Mouse (Mus musculus) CH12.LX (cell line): ENCODE measurements around the gene Tgfbi. TPM values are rescaled to one million over a fixed set of nuclear protein-coding genes. Genes with fewer than 3 reads are reported as not detected.

Experiments used
- DNase-seq: peaks from one replicate; pipeline ENCODE4 v3.0.0-alpha.2; 2013; ENCODE audit errors: extremely low read depth
- H3K27ac ChIP-seq: 2 replicates; pipeline ENCODE4 v1.5.1; 2012; ENCODE audit warnings: low read depth, mild to moderate bottlenecking, control low read depth, moderate library complexity; ENCODE audit not compliant: insufficient read depth
- H3K27me3 ChIP-seq: replicated peaks from 2 replicates; pipeline ENCODE3; 2012; ENCODE audit warnings: inconsistent platforms
- H3K36me3 ChIP-seq, 2 experiments: replicated peaks in 1 of 2; 2 replicates each; pipeline versions ENCODE3 to v1.6.1; 2012; ENCODE audit warnings: inconsistent platforms in 1 of 2, low read length in 1 of 2, mild to moderate bottlenecking in 1 of 2, mixed read lengths in 1 of 2, moderate library complexity in 1 of 2; ENCODE audit not compliant: control insufficient read depth in 1 of 2, insufficient read depth in 1 of 2
- H3K4me1 ChIP-seq, 2 experiments: 2 replicates each; pipeline ENCODE4 v1.6.1; 2012; ENCODE audit warnings: inconsistent platforms in 1 of 2, moderate library complexity in 1 of 2; ENCODE audit not compliant: insufficient read depth in 2 of 2, control insufficient read depth in 1 of 2
- H3K4me2 ChIP-seq: 2 replicates; pipeline ENCODE4 v1.6.1; 2012; ENCODE audit warnings: low read depth, mild to moderate bottlenecking, control low read depth; ENCODE audit not compliant: poor library complexity, insufficient read depth, severe bottlenecking
- H3K4me3 ChIP-seq, 3 experiments: fragments of 150-350 bp in 1 of 3; sonication (generic) in 1 of 3; replicated peaks in 1 of 3; 2 replicates each; pipeline versions ENCODE3 to v1.5.1; 2011 to 2012; ENCODE audit warnings: low read depth in 2 of 3, low read length in 2 of 3, mild to moderate bottlenecking in 2 of 3, moderate library complexity in 2 of 3, control low read depth in 1 of 3, improper control_type of control experiment in 1 of 3, inconsistent platforms in 1 of 3, mixed read lengths in 1 of 3; ENCODE audit not compliant: poor library complexity in 1 of 3
- H3K79me2 ChIP-seq: replicated peaks from 2 replicates; pipeline ENCODE4 v1.6.1; 2012; ENCODE audit warnings: mild to moderate bottlenecking, moderate library complexity; ENCODE audit not compliant: control insufficient read depth, poor library complexity, insufficient read depth, severe bottlenecking; ENCODE audit errors: extremely low read depth
- H3K9ac ChIP-seq: 2 replicates; pipeline ENCODE4 v1.6.1; 2012; ENCODE audit warnings: low read depth, mild to moderate bottlenecking, control low read depth, moderate library complexity; ENCODE audit not compliant: insufficient read depth
- H3K9me3 ChIP-seq: replicated peaks from 2 replicates; pipeline ENCODE3; 2012; ENCODE audit warnings: low read length, inconsistent platforms, mixed read lengths
- CHD2 ChIP-seq: IDR thresholded peaks from 2 replicates; pipeline ENCODE4 v1.6.1; 2011; ENCODE audit warnings: low read length, improper control_type of control experiment
- E2F4 ChIP-seq: IDR thresholded peaks from 2 replicates; pipeline ENCODE4 v1.6.1; 2011; ENCODE audit warnings: low read depth, low read length, improper control_type of control experiment; ENCODE audit not compliant: insufficient replicate concordance
- ELF1 ChIP-seq: IDR thresholded peaks from 2 replicates; pipeline ENCODE4 v1.6.1; 2014; ENCODE audit warnings: low read depth, mild to moderate bottlenecking, inconsistent platforms, low read length, improper control_type of control experiment
- ETS1 ChIP-seq: conservative IDR thresholded peaks from 2 replicates; pipeline ENCODE4 v1.6.1; 2012; ENCODE audit warnings: low read depth, mild to moderate bottlenecking, inconsistent platforms, low read length, improper control_type of control experiment, moderate library complexity
- HCFC1 ChIP-seq: IDR thresholded peaks from 2 replicates; pipeline ENCODE4 v1.6.1; 2012; ENCODE audit warnings: low read depth, mild to moderate bottlenecking, inconsistent platforms, low read length, improper control_type of control experiment
- JUN ChIP-seq: IDR thresholded peaks from 2 replicates; pipeline ENCODE4 v1.6.1; 2011; ENCODE audit warnings: low read depth, mild to moderate bottlenecking, low read length, improper control_type of control experiment, moderate library complexity; ENCODE audit not compliant: insufficient read depth
- MAFK ChIP-seq: IDR thresholded peaks from 2 replicates; pipeline ENCODE4 v1.6.1; 2011; ENCODE audit warnings: low read length, improper control_type of control experiment; ENCODE audit not compliant: insufficient replicate concordance
- MAZ ChIP-seq: IDR thresholded peaks from 2 replicates; pipeline ENCODE4 v1.6.1; 2012; ENCODE audit warnings: low read depth, mild to moderate bottlenecking, inconsistent platforms, low read length, improper control_type of control experiment, moderate library complexity
- MEF2A ChIP-seq: IDR thresholded peaks from 2 replicates; pipeline ENCODE4 v1.6.1; 2014; ENCODE audit warnings: low read depth, mild to moderate bottlenecking, inconsistent platforms, low read length, improper control_type of control experiment, borderline replicate concordance
- MXI1 ChIP-seq: IDR thresholded peaks from 2 replicates; pipeline ENCODE4 v1.6.1; 2011; ENCODE audit warnings: mild to moderate bottlenecking, low read depth, low read length, improper control_type of control experiment
- NELFE ChIP-seq: IDR thresholded peaks from 2 replicates; pipeline ENCODE4 v1.6.1; 2011; ENCODE audit warnings: low read depth, low read length, improper control_type of control experiment
- NRF1 ChIP-seq: IDR thresholded peaks from 2 replicates; pipeline ENCODE4 v1.6.1; 2014; ENCODE audit warnings: low read depth, mild to moderate bottlenecking, inconsistent platforms, low read length, improper control_type of control experiment, moderate library complexity
- SIN3A ChIP-seq: IDR thresholded peaks from 2 replicates; pipeline ENCODE4 v1.6.1; 2012; ENCODE audit warnings: low read length, improper control_type of control experiment, inconsistent platforms
- SMC3 ChIP-seq: IDR thresholded peaks from 2 replicates; pipeline ENCODE4 v1.6.1; 2011; ENCODE audit warnings: low read depth, low read length, improper control_type of control experiment
- TBP ChIP-seq: conservative IDR thresholded peaks from 2 replicates; pipeline ENCODE4 v1.6.1; 2011; ENCODE audit warnings: low read depth, low read length, improper control_type of control experiment
- USF2 ChIP-seq: conservative IDR thresholded peaks from 2 replicates; pipeline ENCODE4 v1.6.1; 2011; ENCODE audit warnings: low read depth, low read length, improper control_type of control experiment
- ZKSCAN1 ChIP-seq: IDR thresholded peaks from 2 replicates; pipeline ENCODE4 v1.6.1; 2012; ENCODE audit warnings: low read depth, inconsistent platforms, low read length, improper control_type of control experiment, borderline replicate concordance
- dilution Hi-C: fragments of 300-500 bp; cut with MboI; formaldehyde crosslinking; loops from 2 replicates; pipeline ENCODE4 v1.14.3; 2020; ENCODE audit warnings: low sequenced_read_pairs; ENCODE audit not compliant: extremely low pct_unique_long_range_greater_than_20kb, extremely low pct_ligation_motif_present
- in situ Hi-C: fragments of 300-500 bp; cut with MboI; formaldehyde crosslinking; loops from 3 replicates; pipeline ENCODE4 v1.14.3; 2019; ENCODE audit warnings: low sequenced_read_pairs, low pct_ligation_motif_present, low pct_unique_long_range_greater_than_20kb, mixed read lengths
- polyA plus RNA-seq: library from polyadenylated mRNA; unstranded; fragments of >175 nt; gene quantifications from 2 replicates; pipeline ENCODE4 v1.2.1, GENCODE M21; 2012; ENCODE audit warnings: low read depth; ENCODE audit not compliant: insufficient read length
- total RNA-seq, 2 experiments: library from RNA; depleted of rRNA; stranded (reverse); fragments of 300-350 nt in 1 of 2; fragments of >200 nt in 1 of 2; gene quantifications; 2 replicates each; pipeline ENCODE4 v1.2.3; 2012 to 2014

The Tgfbi gene
- total and polyA plus RNA-seq, 3 experiments = not detected

DNA sequence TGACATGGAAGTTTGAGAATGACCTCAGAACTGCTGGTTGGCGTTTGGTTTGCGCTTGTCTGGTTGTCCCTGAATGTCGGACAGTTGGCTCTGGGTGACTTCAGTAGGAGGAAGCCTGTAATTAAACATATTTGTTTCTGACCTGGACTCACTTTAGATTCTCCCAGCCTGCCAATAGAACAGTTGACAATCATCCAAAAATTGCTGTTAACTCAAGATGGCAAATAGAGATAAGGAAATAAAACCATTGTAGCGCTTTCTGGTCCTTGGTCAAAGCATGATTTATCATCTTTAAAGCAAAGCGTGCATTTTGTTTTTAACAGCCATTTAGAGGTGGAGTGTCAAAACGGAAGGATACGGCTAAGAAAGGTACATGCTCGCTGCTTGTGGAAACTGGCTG lies 37.7 kb upstream of the Tgfbi start:
- Histone ChIP-seq H3K9me3 (no peaks in the 10 kb centered on the region), H3K79me2 (no peaks in the 10 kb centered on the region), H3K36me3 (no peaks in the 10 kb centered on the region), H3K27ac (no peak overlapping the region), H3K4me2 (no peak overlapping the region), H3K9ac (no peak overlapping the region), H3K4me1 (no peaks in the 10 kb centered on the region), H3K27me3 (peaks cover 78% of the 10 kb centered on the region), H3K4me3 (no peak overlapping the region)
- dilution Hi-C loops = no loop called here
- DNase-seq = no peak
- TF ChIP-seq SIN3A (no peak), MEF2A (no peak), MXI1 (no peak), SMC3 (no peak), NELFE (no peak), MAZ (no peak), MAFK (no peak), ZKSCAN1 (no peak), ETS1 (no peak), USF2 (no peak), TBP (no peak)
- in situ Hi-C loops = no loop called here

- Histone ChIP-seq H3K4me1 (peaks cover 0 to 4% of the 10 kb centered on the region in 2 experiments; a peak in 1 of 4 replicates), H3K27me3 (peaks cover 78% of the 10 kb centered on the region), H3K27ac (no peak overlapping the region), H3K9ac (no peak overlapping the region), H3K4me2 (no peak overlapping the region), H3K36me3 (no peaks in the 10 kb centered on the region), H3K79me2 (no peaks in the 10 kb centered on the region), H3K4me3 (no peak overlapping the region), H3K9me3 (no peaks in the 10 kb centered on the region)
- in situ Hi-C loops = no loop called here
- no peak for DNase-seq
- TF ChIP-seq MAFK (no peak), HCFC1 (no peak), MXI1 (no peak), ELF1 (no peak), CHD2 (no peak), NELFE (no peak), USF2 (no peak), NRF1 (no peak), JUN (no peak), E2F4 (no peak)
- dilution Hi-C loops = no loop called here
Observed at GRCm38 (mm10) chr13:56575074-56575473, 34.2 kb upstream of the Tgfbi start.
